Mouse (Mus musculus) left cerebral cortex, adult 2 months (tissue): Measurements from ENCODE around the gene Uso1. TPM values are rescaled to one million over a fixed set of nuclear protein-coding genes. Genes with fewer than 3 reads are reported as not detected.
"Not testable (repeated sequence)": the region's sequence is repeated elsewhere in the genome, so short reads cannot be mapped to it uniquely, and the experiment has no call there.

ENCODE experiments used
- DNase-seq, 2 experiments: peaks; one replicate each; pipeline ENCODE4 v3.0.0; 2021 to 2022; ENCODE audit warnings: low spot score in 2 of 2, mixed read lengths in 1 of 2; ENCODE audit errors: extremely low spot score in 1 of 2
- H3K27ac ChIP-seq: fragments of 200-600 bp; 2 replicates; pipeline ENCODE4 v1.8.1; 2022
- H3K4me3 ChIP-seq: fragments of 200-600 bp; 2 replicates; pipeline ENCODE4 v1.8.1; 2022
- CTCF ChIP-seq: fragments of 200-600 bp; IDR thresholded peaks from 2 replicates; pipeline ENCODE4 v1.8.1; 2022; ENCODE audit warnings: antibody characterized with exemption, mild to moderate bottlenecking, moderate library complexity
- intact Hi-C: fragments of 180-260 bp; cut with DNase I; formaldehyde crosslinking; loops from one replicate; pipeline ENCODE4 v1.15.1; 2025
- total RNA-seq, 2 experiments: library from RNA; stranded (reverse); gene quantifications; 2 replicates each; pipeline ENCODE4 v1.2.3; 2021

Gene Uso1
- total RNA-seq, 2 experiments from 2014 or later, result 79.1 to 84.0 TPM

DNA sequence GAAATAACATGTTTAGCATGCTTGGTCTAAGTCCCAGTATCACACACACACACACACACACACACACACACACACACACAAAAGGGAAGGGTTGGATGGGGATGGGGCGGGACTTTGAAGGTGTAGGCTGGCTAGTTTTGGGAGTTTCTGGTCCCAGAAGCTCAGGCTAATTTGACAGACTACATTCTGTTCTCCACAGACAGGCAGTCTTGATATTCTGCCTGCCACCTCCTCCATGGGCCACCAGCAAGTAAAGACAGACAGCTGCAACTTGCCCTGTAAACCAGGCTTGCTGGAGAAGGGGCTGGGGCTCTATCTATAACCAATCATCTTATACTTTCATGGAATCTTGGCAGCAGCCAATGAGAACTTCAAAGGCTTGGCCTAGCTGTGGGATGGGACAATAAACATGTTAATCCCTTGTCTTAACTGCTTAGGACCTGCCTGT is 8.4 kb upstream of the Uso1 start:
- intact Hi-C loops, result no loop called here
- TF ChIP-seq CTCF, result no peak
- Histone ChIP-seq H3K27ac (no peak overlapping the region), H3K4me3 (no peak overlapping the region)
- DNase-seq, result no peak

DNA sequence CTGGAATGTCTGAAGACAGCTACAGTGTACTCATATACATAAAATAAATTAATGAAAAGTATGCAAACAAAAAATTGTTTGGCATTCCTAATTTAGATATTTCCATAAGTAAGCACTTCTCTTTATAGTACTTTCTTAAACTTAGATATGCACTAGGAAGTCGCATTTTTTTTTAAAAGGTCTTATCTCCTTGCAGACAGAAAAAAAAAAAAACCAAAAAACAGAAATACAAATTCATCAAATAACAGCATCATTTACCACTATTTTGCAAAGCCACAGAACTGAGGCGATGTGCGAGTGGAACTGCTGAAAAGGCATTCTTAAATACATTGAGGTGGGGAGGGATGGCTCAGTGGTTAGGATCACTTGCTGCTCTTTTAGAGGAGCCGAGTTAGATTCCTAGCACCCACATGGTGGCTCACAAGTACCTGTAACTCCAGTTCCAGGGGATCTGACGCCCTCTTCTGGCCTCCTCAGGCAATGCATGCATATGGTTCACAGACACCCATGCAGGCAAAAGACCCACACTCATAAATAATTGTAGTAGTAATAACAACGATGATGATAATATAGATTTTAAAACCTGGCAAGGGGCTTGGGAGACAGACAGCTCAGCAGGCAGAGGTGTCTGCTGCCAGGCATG is 7.6 kb upstream of the Uso1 start:
- DNase-seq, result no peak
- intact Hi-C loops, result no loop called here
- TF ChIP-seq CTCF, result no peak; the same call in none of the 2 replicates
- Histone ChIP-seq H3K27ac (no peak overlapping the region), H3K4me3 (no peak overlapping the region)

DNA sequence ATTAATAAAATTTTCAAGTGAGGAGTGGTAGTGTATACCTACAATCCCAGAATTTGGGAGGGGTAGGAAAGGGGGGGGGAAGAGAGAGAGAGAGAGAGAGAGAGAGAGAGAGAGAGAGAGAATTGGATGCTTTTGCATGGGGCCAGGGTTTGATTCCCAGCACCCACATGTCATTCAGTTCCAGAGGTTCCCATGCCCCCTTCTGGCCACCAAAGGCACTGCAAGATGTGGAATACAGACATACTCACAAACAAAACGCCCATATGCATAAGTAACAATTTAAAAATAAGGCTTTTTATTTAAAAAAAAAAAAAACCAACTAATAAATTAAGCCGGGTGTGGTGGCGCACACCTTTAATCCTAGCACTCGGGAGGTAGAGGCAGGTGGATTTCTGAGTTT is 5.6 kb upstream of the Uso1 start:
- intact Hi-C loops, result no loop called here

DNA sequence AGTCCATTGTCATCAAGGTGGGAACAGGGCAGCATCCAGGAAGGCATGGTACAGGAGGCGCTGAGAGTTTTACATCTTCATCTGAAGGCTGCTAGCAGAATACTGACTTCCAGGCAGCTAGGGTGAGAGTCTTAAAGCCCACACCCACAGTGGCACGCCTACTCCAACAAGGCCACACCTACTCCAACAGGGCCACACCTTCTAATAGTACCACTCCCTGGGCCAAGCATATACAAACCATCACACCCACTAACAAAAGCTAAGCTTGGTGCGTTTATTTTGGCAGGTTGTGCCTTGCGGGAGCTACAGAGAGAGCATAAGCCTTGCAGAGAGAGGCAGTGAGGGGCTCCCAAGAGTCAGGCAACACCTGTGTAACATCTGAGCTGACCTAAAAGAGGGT is 4.7 kb upstream of the Uso1 start:
- H3K27ac ChIP-seq, H3K4me3 ChIP-seq, intact Hi-C loops, DNase-seq: not testable (repeated sequence)

More for the DNA sequence above, 5.6 kb upstream of the Uso1 start:
- no peak overlapping the region for H3K27ac ChIP-seq
- no peak; the same call in none of the 2 replicates for TF ChIP-seq CTCF
- DNase-seq, result no peak
- no peak overlapping the region for H3K4me3 ChIP-seq

DNA sequence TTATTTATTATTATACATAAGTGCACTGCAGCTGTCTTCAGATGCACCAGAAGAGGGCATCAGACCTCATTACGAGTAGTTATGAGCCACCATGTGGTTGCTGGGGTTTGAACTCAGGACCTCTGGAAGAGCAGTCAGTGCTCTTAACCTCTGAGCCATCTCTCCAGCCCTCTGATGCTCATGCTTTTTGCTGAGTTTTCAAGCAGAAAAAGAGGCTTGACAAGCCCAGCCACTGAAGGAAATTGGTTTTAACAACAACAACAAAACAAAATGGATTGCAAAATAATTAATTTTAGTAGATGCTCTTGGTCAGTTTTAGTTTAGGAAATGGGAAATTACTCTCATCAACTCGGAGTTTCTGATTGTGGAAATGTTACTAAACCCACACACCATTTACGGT is 2.8 kb upstream of the Uso1 start:
- no peak for DNase-seq
- no peak overlapping the region for H3K4me3 ChIP-seq
- intact Hi-C loops, result loop anchor here (5.0 kb wide), 1 partner anchor 173 kb away; the partner anchor contains the start of gene Rchy1
- H3K27ac ChIP-seq, result no peak overlapping the region
- TF ChIP-seq CTCF, result no peak

DNA sequence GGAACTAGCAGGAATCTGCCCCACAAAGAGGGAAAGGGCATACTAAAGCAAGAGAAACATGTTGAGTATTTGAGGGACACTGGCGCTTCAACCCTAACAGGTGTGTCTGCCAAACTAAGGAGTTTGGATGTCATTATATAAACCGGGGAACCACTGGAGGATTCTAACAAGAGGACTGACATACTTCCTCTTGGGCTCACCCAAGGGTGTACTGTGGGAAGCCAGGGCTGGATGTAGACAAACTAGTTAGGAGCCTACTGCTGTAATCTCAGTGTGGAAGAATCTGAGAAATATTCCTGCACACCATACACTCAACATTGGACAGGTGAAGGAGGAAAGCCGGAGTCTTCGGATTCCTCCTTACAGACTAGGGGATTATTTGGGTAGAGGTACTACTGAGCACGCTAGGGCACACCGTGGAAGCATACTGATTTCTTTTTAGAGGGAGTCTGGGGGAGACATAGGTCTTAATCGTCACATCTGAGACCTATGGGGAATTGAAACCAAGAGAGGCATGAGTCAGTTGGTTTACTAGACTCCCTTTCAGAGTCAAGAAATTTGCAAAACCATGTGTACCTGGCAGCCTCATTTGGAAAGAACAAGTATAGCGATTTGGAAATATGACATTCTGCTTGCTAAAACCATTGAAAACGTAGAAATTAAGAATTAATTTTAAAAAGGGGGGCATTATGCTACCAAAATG is 1.1 kb upstream of the Uso1 start:
- no peak for TF ChIP-seq CTCF
- DNase-seq, result no peak
- H3K4me3 ChIP-seq, result peak overlapping the region; percentile 99
- no peak overlapping the region; the same call in 1 of the 2 replicates for H3K27ac ChIP-seq
- intact Hi-C loops, result loop anchor here (1.0 to 5.0 kb wide), 3 partner anchors 53 to 174 kb away; partner anchors contain the start of genes G3bp2 and Rchy1

DNA sequence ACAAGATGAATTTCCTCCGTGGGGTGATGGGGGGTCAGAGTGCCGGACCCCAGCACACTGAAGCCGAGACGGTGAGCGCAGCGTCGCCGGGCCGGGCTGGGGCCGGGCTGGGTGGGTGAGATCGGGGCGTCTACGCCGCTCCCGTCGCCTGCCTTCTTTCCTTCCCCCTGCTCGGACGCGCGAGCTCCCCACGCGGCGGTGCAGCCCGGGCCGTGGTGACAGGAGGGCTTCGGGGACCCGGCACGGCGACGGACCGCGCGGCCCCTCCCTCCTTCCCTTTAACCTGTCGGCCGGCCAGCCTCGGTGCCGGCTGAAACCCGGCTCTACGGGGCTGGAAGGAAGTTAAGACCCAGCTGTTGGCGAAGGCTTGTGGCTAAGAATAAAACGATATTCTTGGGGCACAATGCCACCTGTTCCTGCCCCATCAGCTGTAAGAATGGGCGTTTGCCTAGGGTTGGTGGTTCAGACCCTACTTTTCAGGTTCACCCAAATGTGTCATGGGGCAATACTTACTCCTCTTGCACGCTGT is 419 bp downstream of the Uso1 start:
- peak overlapping the region; percentile 88 for H3K27ac ChIP-seq
- no peak; the same call in 1 of the 2 replicates for TF ChIP-seq CTCF
- DNase-seq, result peak; percentile 33 to 47

DNA sequence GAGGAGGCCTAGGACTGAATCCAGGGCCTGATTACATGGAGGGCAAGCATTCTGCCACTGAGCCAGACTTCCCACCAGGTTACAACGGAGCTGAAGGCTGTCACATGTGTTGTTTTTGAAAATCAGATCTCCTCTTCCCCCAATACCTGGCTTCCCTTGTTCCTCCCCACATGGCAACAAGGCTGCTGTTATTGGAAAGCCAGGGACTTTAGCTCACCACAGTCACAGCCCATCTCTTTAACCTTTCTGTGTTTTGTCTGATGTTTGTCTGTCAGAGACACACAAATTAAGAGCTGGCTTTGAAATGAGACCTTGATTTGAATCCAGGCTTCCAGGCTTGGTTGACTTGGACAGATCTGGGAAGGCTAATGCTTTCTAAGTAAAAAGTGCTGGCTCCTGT is 1.5 kb downstream of the Uso1 start:
- H3K27ac ChIP-seq, result no peak overlapping the region
- TF ChIP-seq CTCF, result no peak
- intact Hi-C loops, result loop anchor here (5.0 kb wide), 1 partner anchor 177 kb away; the partner anchor contains the start of gene Rchy1
- peak overlapping the region; percentile 99 for H3K4me3 ChIP-seq
- DNase-seq, result no peak

More for the DNA sequence above, 419 bp downstream of the Uso1 start:
- intact Hi-C loops, result loop anchor here (5.0 kb wide), 1 partner anchor 176 kb away; the partner anchor contains the start of gene Rchy1
- peak overlapping the region; percentile 99 for H3K4me3 ChIP-seq

DNA sequence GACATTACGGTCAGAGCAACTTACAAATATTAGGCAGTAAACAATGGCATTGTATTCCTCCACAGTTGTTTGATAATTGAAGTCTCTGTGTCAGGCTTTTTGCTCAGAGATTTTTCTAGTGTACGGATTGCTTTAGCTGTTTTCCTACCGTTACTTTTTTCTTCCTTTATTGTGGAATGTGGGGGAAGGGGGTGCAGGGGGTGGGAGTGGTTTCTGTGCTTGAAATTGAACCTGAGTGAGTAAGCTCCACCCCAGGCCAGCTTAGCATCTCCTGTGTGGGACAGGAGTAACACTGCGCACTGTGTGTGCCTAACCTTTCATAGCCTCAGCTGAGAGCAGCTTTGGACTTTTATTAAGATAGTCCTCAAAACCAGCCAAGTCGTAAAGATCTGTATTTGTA is 4.0 kb downstream of the Uso1 start:
- no peak for TF ChIP-seq CTCF
- Histone ChIP-seq H3K4me3 (no peak overlapping the region), H3K27ac (no peak overlapping the region)
- DNase-seq, result no peak
- intact Hi-C loops, result no loop called here

DNA sequence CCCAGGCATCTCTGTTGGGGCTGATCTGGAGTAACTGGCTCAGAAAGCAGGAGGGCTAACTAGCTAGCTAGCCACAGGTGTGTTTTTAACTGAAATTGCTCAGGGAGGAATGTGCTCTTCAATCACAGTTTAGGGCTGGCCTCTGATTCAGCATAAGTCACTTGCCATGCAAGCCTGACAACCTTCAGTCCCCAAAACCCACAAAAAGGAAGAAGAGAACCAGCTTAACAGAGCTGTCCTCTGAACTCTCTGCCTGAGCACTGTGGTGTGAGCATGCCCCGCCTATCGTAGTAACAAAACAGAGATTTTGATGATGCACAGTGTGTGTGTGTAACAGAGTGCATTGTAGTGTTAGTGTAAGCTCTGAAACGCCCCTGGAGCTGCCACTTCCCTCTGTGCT is 4.7 kb downstream of the Uso1 start:
- Histone ChIP-seq H3K4me3 (no peak overlapping the region), H3K27ac (no peak overlapping the region)
- TF ChIP-seq CTCF, result no peak
- intact Hi-C loops, result no loop called here
- no peak for DNase-seq

DNA sequence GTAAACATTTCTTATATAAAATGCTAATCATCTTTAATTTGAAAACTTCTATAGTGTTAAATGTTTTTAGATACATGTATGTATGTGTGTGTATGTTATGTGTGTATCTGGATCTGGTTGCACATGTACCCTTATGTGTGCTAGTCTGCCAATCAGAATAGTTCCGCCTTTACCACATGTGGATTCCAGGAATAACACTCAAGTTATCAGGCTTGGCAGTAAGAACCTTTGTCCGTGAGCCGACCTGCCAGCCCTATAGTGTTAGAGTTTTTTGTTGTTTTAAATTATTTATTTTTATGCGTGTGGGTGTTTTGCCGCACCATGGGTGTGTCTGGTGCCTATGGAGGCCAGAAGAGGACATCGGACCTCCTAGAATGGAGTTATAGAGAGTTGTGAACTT is 5.9 kb downstream of the Uso1 start:
- Histone ChIP-seq H3K4me3 (no peak overlapping the region), H3K27ac (no peak overlapping the region)
- no peak for TF ChIP-seq CTCF
- no peak for DNase-seq
- intact Hi-C loops, result no loop called here
